Mouse (Mus musculus): Measurements from ENCODE around the gene Smurf1. TPM values are rescaled to one million over a fixed set of nuclear protein-coding genes. Genes with fewer than 3 reads are reported as not detected.

Smurf1 gene
- polyA plus RNA-seq, 1 experiment from 2014 or later = 18.0 TPM

DNA sequence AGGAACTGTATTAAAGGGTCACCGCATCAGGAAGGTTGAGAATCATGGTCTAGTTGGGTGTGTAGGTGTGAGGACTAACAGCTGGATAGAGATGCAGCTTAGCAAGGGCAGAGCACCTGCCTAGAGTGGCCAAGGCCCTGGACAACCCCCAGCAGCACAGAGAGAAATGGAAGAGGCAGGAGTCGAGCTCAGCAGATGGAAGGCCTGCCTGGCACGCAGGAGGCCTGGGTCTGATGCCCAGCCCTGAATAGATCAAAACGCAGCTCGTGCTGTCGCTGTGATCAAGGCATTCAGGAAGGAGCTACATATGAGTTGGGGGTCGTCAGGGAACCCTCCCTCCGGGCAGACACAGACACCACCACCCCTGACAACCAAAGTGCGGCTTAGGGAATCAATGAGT lies 7.4 kb downstream of the Smurf1 start:
- Histone ChIP-seq H3K4me2 (ENCODE audit: low read length) (no peak overlapping the region), H3K27ac (replicated peaks in 1 of 2; ENCODE audit: control insufficient read depth in 1 of 2, insufficient read depth in 1 of 2, low read depth in 2 of 2, low read length in 2 of 2) (no peak overlapping the region), H3K4me1 (ENCODE audit: control insufficient read depth in 2 of 2, insufficient read depth in 2 of 2, low read length in 2 of 2) (peaks cover 16 to 30% of the 10 kb centered on the region in 2 experiments), H3K4me3 (ENCODE audit: control insufficient read depth in 1 of 2, insufficient read depth in 1 of 2, low read depth in 1 of 2, low read length in 2 of 2) (no peak overlapping the region), H3K9ac (ENCODE audit: low read length) (no peak overlapping the region), H3K9me3 (ENCODE audit: control insufficient read depth, low read length) (no peaks in the 10 kb centered on the region), H3K36me3 (ENCODE audit: control insufficient read depth, insufficient read depth, low read length) (no peaks in the 10 kb centered on the region), H3K27me3 (ENCODE audit: control insufficient read depth, insufficient read depth, low read length) (no peaks in the 10 kb centered on the region)
- no peak for ATAC-seq (ENCODE audit: insufficient number of reproducible peaks, insufficient read depth, low FRiP score, low read depth)
- WGBS = 84% methylated on average over 9 of the region's 9 CpGs

DNA sequence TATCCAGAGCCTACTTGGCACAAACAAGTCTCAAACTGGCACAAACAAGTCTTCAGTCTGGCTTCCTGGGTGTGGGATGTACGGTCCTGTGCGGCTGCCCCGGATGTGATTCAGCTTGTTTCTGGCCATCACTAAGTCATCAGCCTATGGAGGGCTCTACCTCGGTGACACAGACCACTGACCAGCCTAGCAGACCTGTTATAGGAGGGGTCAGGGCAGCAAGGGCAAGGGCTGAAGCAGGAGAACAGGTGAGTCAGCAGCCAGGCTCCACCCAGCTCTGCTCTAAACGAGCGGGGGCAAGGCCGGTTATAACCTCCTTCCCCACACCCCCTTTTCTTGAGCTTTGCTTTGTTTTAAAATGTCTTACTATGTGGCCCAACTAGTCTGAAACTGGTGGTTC lies 11.2 kb downstream of the Smurf1 start:
- Histone ChIP-seq H3K4me1 (ENCODE audit: control insufficient read depth in 2 of 2, insufficient read depth in 2 of 2, low read length in 2 of 2) (peaks cover 15 to 17% of the 10 kb centered on the region in 2 experiments), H3K4me2 (ENCODE audit: low read length) (no peak overlapping the region), H3K36me3 (ENCODE audit: control insufficient read depth, insufficient read depth, low read length) (no peaks in the 10 kb centered on the region), H3K27ac (replicated peaks in 1 of 2; ENCODE audit: control insufficient read depth in 1 of 2, insufficient read depth in 1 of 2, low read depth in 2 of 2, low read length in 2 of 2) (no peak overlapping the region), H3K9me3 (ENCODE audit: control insufficient read depth, low read length) (no peaks in the 10 kb centered on the region), H3K9ac (ENCODE audit: low read length) (no peak overlapping the region), H3K4me3 (ENCODE audit: control insufficient read depth in 1 of 2, insufficient read depth in 1 of 2, low read depth in 1 of 2, low read length in 2 of 2) (no peak overlapping the region), H3K27me3 (ENCODE audit: control insufficient read depth, insufficient read depth, low read length) (no peaks in the 10 kb centered on the region)
- 79% methylated on average over 7 of the region's 7 CpGs for WGBS
- ATAC-seq (ENCODE audit: insufficient number of reproducible peaks, insufficient read depth, low FRiP score, low read depth) = no peak

DNA sequence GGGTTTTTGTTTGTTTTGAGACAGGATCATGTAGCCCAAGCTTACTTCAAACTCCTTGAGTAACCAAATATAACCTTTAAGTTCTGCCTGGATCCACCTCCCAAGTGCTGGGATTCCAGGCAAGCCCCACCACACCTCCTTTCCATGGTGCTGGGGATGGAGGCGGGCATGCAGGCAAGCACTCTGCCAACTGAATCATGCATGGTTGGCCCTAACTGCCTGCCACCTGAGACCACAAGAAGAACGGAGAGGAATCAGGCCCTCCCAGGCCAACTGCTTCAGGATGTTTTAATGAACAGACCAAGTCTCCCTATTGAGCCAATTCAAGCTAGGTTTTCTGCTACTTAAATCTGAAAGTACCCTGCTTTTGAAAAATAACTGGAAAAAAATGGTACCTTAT lies 13.1 kb downstream of the Smurf1 start:
- H3K4me1 ChIP-seq (ENCODE audit: control insufficient read depth in 2 of 2, insufficient read depth in 2 of 2, low read length in 2 of 2) = peaks cover 8 to 9% of the 10 kb centered on the region in 2 experiments; a peak in 1 of 4 replicates
- no peak overlapping the region for H3K4me3 ChIP-seq (ENCODE audit: control insufficient read depth in 1 of 2, insufficient read depth in 1 of 2, low read depth in 1 of 2, low read length in 2 of 2)
- H3K4me2 ChIP-seq (ENCODE audit: low read length) = no peak overlapping the region
- no peak overlapping the region for H3K9ac ChIP-seq (ENCODE audit: low read length)
- H3K36me3 ChIP-seq (ENCODE audit: control insufficient read depth, insufficient read depth, low read length) = no peaks in the 10 kb centered on the region
- no peak overlapping the region for H3K27ac ChIP-seq (replicated peaks in 1 of 2; ENCODE audit: control insufficient read depth in 1 of 2, insufficient read depth in 1 of 2, low read depth in 2 of 2, low read length in 2 of 2)
- no peaks in the 10 kb centered on the region for H3K27me3 ChIP-seq (ENCODE audit: control insufficient read depth, insufficient read depth, low read length)
- H3K9me3 ChIP-seq (ENCODE audit: control insufficient read depth, low read length) = no peaks in the 10 kb centered on the region
- 88% methylated on average over 2 of the region's 2 CpGs for WGBS
- no peak for ATAC-seq (ENCODE audit: insufficient number of reproducible peaks, insufficient read depth, low FRiP score, low read depth)

DNA sequence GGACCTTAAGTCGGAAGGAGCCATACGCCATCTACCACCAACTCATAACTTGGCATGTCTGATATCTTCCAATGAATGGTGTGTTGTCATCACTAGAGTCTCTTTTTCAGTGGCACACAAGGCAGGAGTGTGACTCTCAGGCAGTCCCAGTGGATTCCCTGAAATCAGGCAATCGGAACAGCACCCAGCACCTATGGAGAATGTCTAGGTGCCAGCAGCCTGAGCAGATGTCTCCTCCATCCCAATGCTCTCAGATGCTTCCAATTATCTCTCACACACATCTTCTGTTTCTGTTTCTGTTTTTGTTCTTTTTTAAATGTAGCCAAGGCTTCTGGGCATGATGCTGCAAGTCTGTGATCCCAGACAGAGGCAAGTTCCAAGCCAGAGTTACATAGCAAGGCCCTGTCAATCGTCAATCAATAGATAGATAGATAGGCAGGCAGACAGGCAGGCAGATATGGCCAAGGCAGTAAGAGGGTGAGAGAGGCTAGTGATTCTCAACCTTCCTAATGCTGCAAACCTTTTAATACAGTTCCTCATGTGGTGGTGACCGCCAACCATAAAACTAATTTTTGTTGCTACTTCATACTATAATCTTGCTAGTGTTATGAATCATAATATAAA lies 15.1 kb downstream of the Smurf1 start:
- Histone ChIP-seq H3K27me3 (ENCODE audit: control insufficient read depth, insufficient read depth, low read length) (no peaks in the 10 kb centered on the region), H3K36me3 (ENCODE audit: control insufficient read depth, insufficient read depth, low read length) (no peaks in the 10 kb centered on the region), H3K9me3 (ENCODE audit: control insufficient read depth, low read length) (no peaks in the 10 kb centered on the region), H3K4me1 (ENCODE audit: control insufficient read depth in 2 of 2, insufficient read depth in 2 of 2, low read length in 2 of 2) (peaks cover 12% of the 10 kb centered on the region in 2 experiments), H3K9ac (ENCODE audit: low read length) (no peak overlapping the region), H3K4me3 (ENCODE audit: control insufficient read depth in 1 of 2, insufficient read depth in 1 of 2, low read depth in 1 of 2, low read length in 2 of 2) (no peak overlapping the region), H3K4me2 (ENCODE audit: low read length) (no peak overlapping the region), H3K27ac (replicated peaks in 1 of 2; ENCODE audit: control insufficient read depth in 1 of 2, insufficient read depth in 1 of 2, low read depth in 2 of 2, low read length in 2 of 2) (no peak overlapping the region)
- WGBS = 90% methylated on average over 5 of the region's 5 CpGs
- ATAC-seq (ENCODE audit: insufficient number of reproducible peaks, insufficient read depth, low FRiP score, low read depth) = no peak

DNA sequence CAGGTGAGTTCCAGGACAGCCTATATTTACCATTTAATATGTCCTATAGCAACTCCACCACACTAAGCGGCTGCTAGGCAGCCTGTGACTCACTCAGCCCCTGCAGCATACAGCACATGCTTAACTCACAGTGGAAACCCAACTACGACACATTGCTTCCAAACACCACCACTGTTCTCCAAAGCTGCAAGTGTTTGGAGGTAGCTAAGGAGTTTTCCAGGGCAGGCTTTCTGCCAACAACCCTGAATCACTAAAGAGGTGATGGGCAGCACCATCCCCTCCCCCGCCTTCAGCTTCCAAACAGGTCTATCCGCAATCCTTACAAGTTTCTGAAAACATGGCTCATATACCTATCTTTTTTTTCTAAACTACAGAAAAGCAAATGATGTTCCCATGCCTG lies 15.8 kb downstream of the Smurf1 start:
- H3K9ac ChIP-seq (ENCODE audit: low read length) = no peak overlapping the region
- 77% methylated on average over 4 of the region's 4 CpGs for WGBS
- H3K4me1 ChIP-seq (ENCODE audit: control insufficient read depth in 2 of 2, insufficient read depth in 2 of 2, low read length in 2 of 2) = peaks cover 16 to 18% of the 10 kb centered on the region in 2 experiments
- H3K36me3 ChIP-seq (ENCODE audit: control insufficient read depth, insufficient read depth, low read length) = no peaks in the 10 kb centered on the region
- no peak for ATAC-seq (ENCODE audit: insufficient number of reproducible peaks, insufficient read depth, low FRiP score, low read depth)
- H3K9me3 ChIP-seq (ENCODE audit: control insufficient read depth, low read length) = no peaks in the 10 kb centered on the region
- H3K27me3 ChIP-seq (ENCODE audit: control insufficient read depth, insufficient read depth, low read length) = no peaks in the 10 kb centered on the region
- no peak overlapping the region for H3K4me3 ChIP-seq (ENCODE audit: control insufficient read depth in 1 of 2, insufficient read depth in 1 of 2, low read depth in 1 of 2, low read length in 2 of 2)
- no peak overlapping the region for H3K4me2 ChIP-seq (ENCODE audit: low read length)
- no peak overlapping the region for H3K27ac ChIP-seq (replicated peaks in 1 of 2; ENCODE audit: control insufficient read depth in 1 of 2, insufficient read depth in 1 of 2, low read depth in 2 of 2, low read length in 2 of 2)

DNA sequence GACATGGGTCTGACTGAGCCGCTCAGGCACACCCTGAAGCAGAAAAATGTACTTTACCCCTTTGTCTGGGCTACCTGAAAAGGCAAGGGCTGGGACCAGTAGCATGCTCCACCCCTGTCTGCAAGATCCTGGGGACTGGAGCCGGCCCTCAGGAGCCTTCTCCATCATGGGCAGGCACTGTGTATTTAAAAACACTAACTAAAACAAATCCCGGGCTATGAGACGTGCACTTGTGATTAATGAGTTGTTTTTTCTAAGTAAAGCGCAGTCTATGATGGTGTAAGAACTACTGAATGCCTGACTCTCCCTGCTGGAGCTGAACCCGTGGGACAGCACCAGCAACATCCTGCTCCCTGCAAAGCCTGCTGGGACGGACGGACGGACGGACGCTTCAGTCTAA lies 17.2 kb downstream of the Smurf1 start:
- WGBS = 76% methylated on average over 11 of the region's 11 CpGs
- H3K36me3 ChIP-seq (ENCODE audit: control insufficient read depth, insufficient read depth, low read length) = no peaks in the 10 kb centered on the region
- H3K27ac ChIP-seq (replicated peaks in 1 of 2; ENCODE audit: control insufficient read depth in 1 of 2, insufficient read depth in 1 of 2, low read depth in 2 of 2, low read length in 2 of 2) = no peak overlapping the region
- H3K4me1 ChIP-seq (ENCODE audit: control insufficient read depth in 2 of 2, insufficient read depth in 2 of 2, low read length in 2 of 2) = peaks cover 17% of the 10 kb centered on the region in 2 experiments
- no peak overlapping the region for H3K4me3 ChIP-seq (ENCODE audit: control insufficient read depth in 1 of 2, insufficient read depth in 1 of 2, low read depth in 1 of 2, low read length in 2 of 2)
- H3K4me2 ChIP-seq (ENCODE audit: low read length) = no peak overlapping the region
- no peak overlapping the region for H3K9ac ChIP-seq (ENCODE audit: low read length)
- no peaks in the 10 kb centered on the region for H3K9me3 ChIP-seq (ENCODE audit: control insufficient read depth, low read length)
- no peaks in the 10 kb centered on the region for H3K27me3 ChIP-seq (ENCODE audit: control insufficient read depth, insufficient read depth, low read length)
- ATAC-seq (ENCODE audit: insufficient number of reproducible peaks, insufficient read depth, low FRiP score, low read depth) = no peak

DNA sequence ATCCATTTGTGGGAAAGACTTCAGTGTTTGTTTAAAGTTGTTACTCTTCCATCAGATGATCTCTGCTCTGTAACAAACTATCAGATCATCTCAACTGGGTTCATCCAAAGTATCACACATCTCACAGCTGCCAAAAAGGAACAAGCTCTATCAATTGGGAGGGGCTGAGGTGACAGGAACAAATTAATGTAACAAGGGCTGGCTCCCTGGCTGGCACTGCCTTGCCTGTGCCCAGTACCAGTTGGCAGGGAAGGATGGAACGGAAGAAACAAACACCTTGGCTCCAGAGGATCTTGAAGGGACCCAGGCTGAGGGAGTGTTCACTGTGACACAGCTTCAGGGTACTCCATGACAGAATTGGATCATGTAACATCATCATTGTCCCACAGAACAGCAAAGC lies 17.6 kb downstream of the Smurf1 start:
- no peak overlapping the region for H3K4me2 ChIP-seq (ENCODE audit: low read length)
- no peaks in the 10 kb centered on the region for H3K9me3 ChIP-seq (ENCODE audit: control insufficient read depth, low read length)

DNA sequence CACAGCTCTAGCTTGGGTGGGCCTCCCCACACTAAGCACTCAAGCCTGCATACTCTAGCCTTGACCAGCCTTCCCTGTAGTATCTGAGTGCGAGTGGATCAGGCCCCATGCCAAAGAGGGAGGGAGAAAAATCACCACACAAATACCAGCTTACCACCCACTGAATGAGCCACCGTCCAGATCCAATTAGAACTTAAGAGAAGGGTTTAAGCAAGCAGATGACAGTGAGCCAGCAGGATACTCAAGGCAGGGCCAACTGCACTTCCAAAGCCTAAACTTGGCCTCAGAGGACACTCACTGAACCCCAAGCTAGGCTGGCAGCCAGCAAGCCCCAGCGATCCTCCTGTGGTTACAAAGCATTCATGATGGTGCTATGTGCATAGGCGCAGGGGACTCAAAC lies 19.6 kb downstream of the Smurf1 start:
- Histone ChIP-seq H3K4me2 (ENCODE audit: low read length) (no peak overlapping the region), H3K36me3 (ENCODE audit: control insufficient read depth, insufficient read depth, low read length) (no peaks in the 10 kb centered on the region), H3K4me3 (ENCODE audit: control insufficient read depth in 1 of 2, insufficient read depth in 1 of 2, low read depth in 1 of 2, low read length in 2 of 2) (no peak overlapping the region), H3K4me1 (ENCODE audit: control insufficient read depth in 2 of 2, insufficient read depth in 2 of 2, low read length in 2 of 2) (peaks cover 21 to 33% of the 10 kb centered on the region in 2 experiments), H3K9me3 (ENCODE audit: control insufficient read depth, low read length) (no peaks in the 10 kb centered on the region), H3K27me3 (ENCODE audit: control insufficient read depth, insufficient read depth, low read length) (no peaks in the 10 kb centered on the region), H3K9ac (ENCODE audit: low read length) (no peak overlapping the region), H3K27ac (replicated peaks in 1 of 2; ENCODE audit: control insufficient read depth in 1 of 2, insufficient read depth in 1 of 2, low read depth in 2 of 2, low read length in 2 of 2) (no peak overlapping the region)
- 53% methylated on average over 4 of the region's 4 CpGs for WGBS
- ATAC-seq (ENCODE audit: insufficient number of reproducible peaks, insufficient read depth, low FRiP score, low read depth) = no peak

More for the DNA sequence above, 17.6 kb downstream of the Smurf1 start:
- Histone ChIP-seq H3K4me1 (ENCODE audit: control insufficient read depth in 2 of 2, insufficient read depth in 2 of 2, low read length in 2 of 2) (peaks cover 19 to 20% of the 10 kb centered on the region in 2 experiments), H3K9ac (ENCODE audit: low read length) (no peak overlapping the region), H3K27me3 (ENCODE audit: control insufficient read depth, insufficient read depth, low read length) (no peaks in the 10 kb centered on the region), H3K36me3 (ENCODE audit: control insufficient read depth, insufficient read depth, low read length) (no peaks in the 10 kb centered on the region), H3K27ac (replicated peaks in 1 of 2; ENCODE audit: control insufficient read depth in 1 of 2, insufficient read depth in 1 of 2, low read depth in 2 of 2, low read length in 2 of 2) (no peak overlapping the region), H3K4me3 (ENCODE audit: control insufficient read depth in 1 of 2, insufficient read depth in 1 of 2, low read depth in 1 of 2, low read length in 2 of 2) (no peak overlapping the region)
- ATAC-seq (ENCODE audit: insufficient number of reproducible peaks, insufficient read depth, low FRiP score, low read depth) = no peak
- 90% methylated on average over 1 of the region's 1 CpGs for WGBS

All from heart, embryonic 14.5 days (tissue).